Mouse (Mus musculus) neural tube, embryonic 10.5 days (tissue): Measurements from ENCODE around the gene Stpg3.

Source experiments
- DNase-seq: peaks from one replicate; pipeline ENCODE4 v3.0.0-alpha.2; 2017; ENCODE audit warnings: low spot score; ENCODE audit errors: extremely low spot score

Gene Stpg3

GRCm38 (mm10) chr2:25180478-25180903 is 33.9 kb downstream of the Stpg3 start, which contains the start of gene Nrarp:
Nrarp (plus strand) TSS chr2:25180758.
- peak; percentile 95 for DNase-seq

GRCm38 (mm10) chr2:25179566-25180217 is 34.7 kb downstream of the Stpg3 start:
- DNase-seq, result no peak

- no peak for DNase-seq
Observed at GRCm38 (mm10) chr2:25178285-25178972, 36.0 kb downstream of the Stpg3 start.

GRCm38 (mm10) chr2:25177685-25178084 is 36.8 kb downstream of the Stpg3 start:
- peak; percentile 54 for DNase-seq

- no peak for DNase-seq
Observed at GRCm38 (mm10) chr2:25177076-25177475, 37.4 kb downstream of the Stpg3 start.

- DNase-seq, result no peak
Observed at GRCm38 (mm10) chr2:25176573-25176972, 37.9 kb downstream of the Stpg3 start.

GRCm38 (mm10) chr2:25175690-25176078 is 38.8 kb downstream of the Stpg3 start:
- DNase-seq, result peak; percentile 8

- DNase-seq, result no peak
Observed at GRCm38 (mm10) chr2:25174866-25175689, 39.4 kb downstream of the Stpg3 start.

GRCm38 (mm10) chr2:25173821-25174220 is 40.6 kb downstream of the Stpg3 start:
- DNase-seq, result no peak

GRCm38 (mm10) chr2:25172629-25173028 is 41.8 kb downstream of the Stpg3 start:
- DNase-seq, result no peak

GRCm38 (mm10) chr2:25171769-25172153 is 42.7 kb downstream of the Stpg3 start:
- no peak for DNase-seq

GRCm38 (mm10) chr2:25171101-25171768 is 43.2 kb downstream of the Stpg3 start:
- no peak for DNase-seq

GRCm38 (mm10) chr2:25170326-25171100 is 43.9 kb downstream of the Stpg3 start:
- no peak for DNase-seq

GRCm38 (mm10) chr2:25169778-25170177 is 44.7 kb downstream of the Stpg3 start:
- peak; percentile 70 for DNase-seq

- no peak for DNase-seq
Observed at GRCm38 (mm10) chr2:25168665-25168978, 45.8 kb downstream of the Stpg3 start.

- peak; percentile 86 for DNase-seq
Observed at GRCm38 (mm10) chr2:25167919-25168664, 46.3 kb downstream of the Stpg3 start.

- no peak for DNase-seq
Observed at GRCm38 (mm10) chr2:25167481-25167880, 47.0 kb downstream of the Stpg3 start.
